Mouse (Mus musculus): ENCODE data around the gene Gja8. TPM values are rescaled to one million over a fixed set of nuclear protein-coding genes. Genes with fewer than 3 reads are reported as not detected.
A peak's percentile ranks its signal among the peaks of the same experiment; 100 is the strongest.

Gene Gja8
- polyA plus RNA-seq, 1 experiment: not detected

DNA sequence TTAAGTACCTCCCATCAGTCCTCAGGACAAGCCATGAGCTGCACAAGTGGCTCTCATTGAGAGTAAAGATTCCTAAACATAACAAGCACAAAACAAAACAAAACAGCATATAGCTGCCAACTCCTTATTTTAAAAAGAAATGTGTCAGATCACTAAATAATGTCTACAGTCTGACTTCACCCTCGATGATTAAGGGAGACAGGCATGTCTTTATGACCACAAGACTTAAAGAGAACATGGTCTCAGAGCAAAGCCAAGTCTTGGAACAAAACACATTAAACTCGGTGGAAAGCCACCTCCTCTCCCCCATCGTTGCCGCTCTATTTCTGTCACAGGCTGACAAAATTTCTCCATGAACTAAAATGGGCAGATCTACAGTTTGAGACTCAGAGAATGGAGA is 1.2 kb downstream of the Gja8 start:
- Histone ChIP-seq H3K36me3 (ENCODE audit: control insufficient read depth, insufficient read depth, low read length, poor library complexity, severe bottlenecking) (no peaks in the 10 kb centered on the region), H3K9me3 (replicated peaks; ENCODE audit: control insufficient read depth, insufficient read depth, low read length, poor library complexity, severe bottlenecking) (no peaks in the 10 kb centered on the region), H3K4me1 (ENCODE audit: control insufficient read depth, insufficient read depth, low read length) (no peaks in the 10 kb centered on the region), H3K27ac (ENCODE audit: insufficient read depth, low read length) (no peak overlapping the region), H3K4me3 (ENCODE audit: low read depth, low read length) (no peak overlapping the region), H3K9ac (ENCODE audit: low read depth, poor library complexity, severe bottlenecking) (no peak overlapping the region), H3K27me3 (ENCODE audit: control insufficient read depth, insufficient read depth, low read length, poor library complexity, severe bottlenecking) (no peaks in the 10 kb centered on the region)
- TF ChIP-seq CTCF (IDR thresholded peaks at IDR 0.05; ENCODE audit: low read depth, low read length): no peak
- TF ChIP-seq POLR2A (IDR thresholded peaks at IDR 0.05; ENCODE audit: insufficient read depth, low read length): no peak
- no peak for TF ChIP-seq EP300 (IDR thresholded peaks at IDR 0.05; ENCODE audit: insufficient read depth, low read depth, low read length)

GRCm38 (mm10) chr3:96920991-96921390 is 4.8 kb downstream of the Gja8 start:
- Histone ChIP-seq H3K4me1 (ENCODE audit: control insufficient read depth, insufficient read depth, low read length) (no peaks in the 10 kb centered on the region), H3K9ac (ENCODE audit: low read depth, poor library complexity, severe bottlenecking) (no peak overlapping the region), H3K9me3 (replicated peaks; ENCODE audit: control insufficient read depth, insufficient read depth, low read length, poor library complexity, severe bottlenecking) (no peaks in the 10 kb centered on the region), H3K27me3 (ENCODE audit: control insufficient read depth, insufficient read depth, low read length, poor library complexity, severe bottlenecking) (no peaks in the 10 kb centered on the region), H3K4me3 (ENCODE audit: low read depth, low read length) (no peak overlapping the region), H3K36me3 (ENCODE audit: control insufficient read depth, insufficient read depth, low read length, poor library complexity, severe bottlenecking) (no peaks in the 10 kb centered on the region), H3K27ac (ENCODE audit: insufficient read depth, low read length) (no peak overlapping the region)
- TF ChIP-seq POLR2A (IDR thresholded peaks at IDR 0.05; ENCODE audit: insufficient read depth, low read length): no peak
- no peak for TF ChIP-seq CTCF (IDR thresholded peaks at IDR 0.05; ENCODE audit: low read depth, low read length)
- no peak for TF ChIP-seq EP300 (IDR thresholded peaks at IDR 0.05; ENCODE audit: insufficient read depth, low read depth, low read length)

DNA sequence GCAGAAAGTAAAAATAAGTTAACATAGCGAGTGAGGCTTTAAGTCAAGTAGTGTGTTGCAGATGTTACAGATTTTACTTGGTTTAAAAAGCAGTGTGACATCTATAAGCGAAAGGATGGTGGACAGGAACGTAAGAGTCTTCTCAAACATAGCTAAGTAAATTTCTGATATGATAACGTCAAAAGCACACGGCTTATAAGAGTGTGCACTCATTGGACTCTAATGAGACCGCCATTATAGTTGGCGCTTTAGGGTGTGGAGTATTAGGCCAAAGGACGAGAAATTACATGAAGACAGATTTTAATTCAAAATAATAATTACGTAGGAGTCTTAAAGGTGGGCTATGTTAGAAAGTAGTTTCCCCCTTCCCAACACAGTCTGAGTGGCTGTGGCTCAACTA is 20.2 kb downstream of the Gja8 start:
- Histone ChIP-seq H3K27ac (ENCODE audit: insufficient read depth, low read length) (no peak overlapping the region), H3K9ac (ENCODE audit: low read depth, poor library complexity, severe bottlenecking) (peak overlapping the region; percentile 86), H3K36me3 (ENCODE audit: control insufficient read depth, insufficient read depth, low read length, poor library complexity, severe bottlenecking) (no peaks in the 10 kb centered on the region), H3K4me1 (ENCODE audit: control insufficient read depth, insufficient read depth, low read length) (no peaks in the 10 kb centered on the region), H3K4me3 (ENCODE audit: low read depth, low read length) (peak overlapping the region; percentile 100; the same call in 1 of the 2 replicates), H3K9me3 (replicated peaks; ENCODE audit: control insufficient read depth, insufficient read depth, low read length, poor library complexity, severe bottlenecking) (no peaks in the 10 kb centered on the region), H3K27me3 (ENCODE audit: control insufficient read depth, insufficient read depth, low read length, poor library complexity, severe bottlenecking) (no peaks in the 10 kb centered on the region)
- TF ChIP-seq EP300 (IDR thresholded peaks at IDR 0.05; ENCODE audit: insufficient read depth, low read depth, low read length) (no peak), POLR2A (IDR thresholded peaks at IDR 0.05; ENCODE audit: insufficient read depth, low read length) (no peak), CTCF (IDR thresholded peaks at IDR 0.05; ENCODE audit: low read depth, low read length) (no peak)

DNA sequence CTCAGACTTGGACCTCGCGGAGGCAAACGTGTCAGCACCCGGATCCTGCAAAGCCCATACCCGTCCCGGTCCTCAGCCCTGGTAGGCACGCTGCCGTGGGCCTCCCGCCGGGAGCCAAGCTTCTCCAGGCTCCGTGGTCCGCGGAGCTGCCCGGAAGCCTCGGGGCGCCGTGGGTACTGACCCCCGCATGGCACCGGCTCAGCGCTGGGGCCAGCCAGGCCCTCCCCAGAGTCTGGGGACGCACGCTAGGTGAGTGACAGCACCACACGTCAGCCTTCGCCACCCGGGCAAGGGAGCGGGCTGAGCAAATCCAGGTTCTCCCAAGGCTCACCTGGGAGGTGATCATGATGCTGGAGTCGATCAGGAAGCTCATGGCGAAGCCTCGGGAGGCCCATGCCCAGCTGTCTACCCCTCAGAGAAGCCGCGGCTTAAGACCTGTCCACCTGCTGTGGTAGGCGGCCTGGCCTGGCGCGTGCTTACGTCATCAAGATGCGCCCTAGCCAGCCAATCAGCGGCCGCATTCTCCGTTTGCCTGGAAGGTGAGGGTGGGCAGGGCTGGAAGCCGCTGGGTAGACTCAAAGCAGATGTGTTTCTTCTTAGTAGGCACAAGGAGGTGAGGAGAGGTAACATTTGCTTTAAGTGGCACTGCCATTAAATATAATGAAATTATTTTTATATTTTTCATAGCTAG is 20.8 kb downstream of the Gja8 start, which contains the start of gene Gpr89:
Gene Gpr89, minus strand, starts transcription at position 496 of the 691 bp plus-strand sequence.
- Histone ChIP-seq H3K9ac (ENCODE audit: low read depth, poor library complexity, severe bottlenecking) (peak within 1 kb of the TSS; percentile 86), H3K4me3 (ENCODE audit: low read depth, low read length) (peak within 1 kb of the TSS; percentile 100), H3K27me3 (ENCODE audit: control insufficient read depth, insufficient read depth, low read length, poor library complexity, severe bottlenecking) (no peaks in the 10 kb centered on the region), H3K27ac (ENCODE audit: insufficient read depth, low read length) (no peak within 1 kb of the TSS), H3K4me1 (ENCODE audit: control insufficient read depth, insufficient read depth, low read length) (no peaks in the 10 kb centered on the region), H3K9me3 (replicated peaks; ENCODE audit: control insufficient read depth, insufficient read depth, low read length, poor library complexity, severe bottlenecking) (no peaks in the 10 kb centered on the region), H3K36me3 (ENCODE audit: control insufficient read depth, insufficient read depth, low read length, poor library complexity, severe bottlenecking) (no peaks in the 10 kb centered on the region)
- TF ChIP-seq POLR2A (IDR thresholded peaks at IDR 0.05; ENCODE audit: insufficient read depth, low read length) (no peak), CTCF (IDR thresholded peaks at IDR 0.05; ENCODE audit: low read depth, low read length) (no peak), EP300 (IDR thresholded peaks at IDR 0.05; ENCODE audit: insufficient read depth, low read depth, low read length) (no peak)

- no peaks in the 10 kb centered on the region for H3K9me3 ChIP-seq (replicated peaks; ENCODE audit: control insufficient read depth, insufficient read depth, low read length, poor library complexity, severe bottlenecking)
- H3K27ac ChIP-seq (ENCODE audit: insufficient read depth, low read length): no peak within 1 kb of the TSS
- H3K4me1 ChIP-seq (ENCODE audit: control insufficient read depth, insufficient read depth, low read length): no peaks in the 10 kb centered on the region
- H3K36me3 ChIP-seq (ENCODE audit: control insufficient read depth, insufficient read depth, low read length, poor library complexity, severe bottlenecking): no peaks in the 10 kb centered on the region
- no peak for TF ChIP-seq CTCF (IDR thresholded peaks at IDR 0.05; ENCODE audit: low read depth, low read length)
- TF ChIP-seq POLR2A (IDR thresholded peaks at IDR 0.05; ENCODE audit: insufficient read depth, low read length): no peak
- no peak for TF ChIP-seq EP300 (IDR thresholded peaks at IDR 0.05; ENCODE audit: insufficient read depth, low read depth, low read length)
- H3K27me3 ChIP-seq (ENCODE audit: control insufficient read depth, insufficient read depth, low read length, poor library complexity, severe bottlenecking): no peaks in the 10 kb centered on the region
- peak within 1 kb of the TSS; percentile 86 for H3K9ac ChIP-seq (ENCODE audit: low read depth, poor library complexity, severe bottlenecking)
- H3K4me3 ChIP-seq (ENCODE audit: low read depth, low read length): peak within 1 kb of the TSS; percentile 100
These were observed 21.4 kb downstream of the Gja8 start, which contains the start of gene Gja5 for GRCm38 (mm10) chr3:96904393-96904792. TSS of gene Gja5 (plus strand) at chr3:96904693.

GRCm38 (mm10) chr3:96902336-96902999 is 23.4 kb downstream of the Gja8 start:
- Histone ChIP-seq H3K9ac (ENCODE audit: low read depth, poor library complexity, severe bottlenecking) (no peak overlapping the region), H3K4me1 (ENCODE audit: control insufficient read depth, insufficient read depth, low read length) (no peaks in the 10 kb centered on the region), H3K36me3 (ENCODE audit: control insufficient read depth, insufficient read depth, low read length, poor library complexity, severe bottlenecking) (no peaks in the 10 kb centered on the region; the same call in 1 of the 2 replicates), H3K27ac (ENCODE audit: insufficient read depth, low read length) (no peak overlapping the region), H3K9me3 (replicated peaks; ENCODE audit: control insufficient read depth, insufficient read depth, low read length, poor library complexity, severe bottlenecking) (no peaks in the 10 kb centered on the region), H3K27me3 (ENCODE audit: control insufficient read depth, insufficient read depth, low read length, poor library complexity, severe bottlenecking) (no peaks in the 10 kb centered on the region), H3K4me3 (ENCODE audit: low read depth, low read length) (no peak overlapping the region)
- TF ChIP-seq EP300 (IDR thresholded peaks at IDR 0.05; ENCODE audit: insufficient read depth, low read depth, low read length): no peak
- no peak for TF ChIP-seq POLR2A (IDR thresholded peaks at IDR 0.05; ENCODE audit: insufficient read depth, low read length)
- TF ChIP-seq CTCF (IDR thresholded peaks at IDR 0.05; ENCODE audit: low read depth, low read length): no peak
